ENCODE assay signal across 18 mouse cellular contexts in the genomic region with DNA sequence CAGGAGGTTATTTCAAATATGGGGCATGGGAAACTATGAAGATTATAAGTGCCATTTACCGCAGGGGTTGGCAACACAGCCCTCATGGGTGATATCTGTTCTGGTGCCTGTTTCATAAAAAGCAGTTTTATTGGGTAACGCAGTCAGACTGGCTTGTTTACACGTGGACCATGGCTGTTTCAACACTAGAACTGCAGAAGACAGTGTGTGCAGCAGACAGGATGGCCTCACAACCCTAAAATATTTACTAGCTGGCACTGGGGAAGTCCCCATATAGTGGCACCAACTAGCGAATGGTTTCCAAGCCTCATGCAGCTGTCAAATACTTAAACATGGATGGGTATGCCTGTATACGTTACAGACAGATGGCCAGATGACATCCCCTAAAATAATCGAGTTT.
DNase-seq lines count a peak whose midpoint lies in the region; ATAC-seq and TF ChIP-seq lines count a peak whose summit lies in the region.
"Had no signal": no experiment of that assay in that cellular context is flagged by ENCODE, and none has a peak within 500 bp of the region (broad histone marks: within the 10 kb centered on the region; RNA-seq: fewer than 3 reads in every experiment).

No protein-coding gene starts in this region.

- no peaks in the 10 kb centered on the region for H3K4me1 ChIP-seq in liver, adult 2 months (ENCODE audit: control insufficient read depth, insufficient read depth, low read length)
- H3K4me1 ChIP-seq: embryonic facial prominence, embryonic 10.5 days; forebrain, embryonic 13.5 days had no signal

- H3K27ac ChIP-seq in liver, adult 2 months (replicated peaks; ENCODE audit: insufficient read depth, low read depth, low read length), result no peak overlapping the region
- H3K27ac ChIP-seq: embryonic facial prominence, embryonic 10.5 days; forebrain, embryonic 13.5 days; hindbrain, embryonic 15.5 days had no signal

- TF ChIP-seq CTCF in liver, adult 2 months (IDR thresholded peaks at IDR 0.05; ENCODE audit: low read depth, low read length), result no peak

- H3K9ac ChIP-seq in liver, adult 2 months (ENCODE audit: low read depth, low read length), result no peak overlapping the region
- H3K9ac ChIP-seq: forebrain, embryonic 13.5 days; forebrain, postnatal 0 days; heart, embryonic 12.5 days; hindbrain, embryonic 15.5 days had no signal

- H3K36me3 ChIP-seq in liver, adult 2 months (ENCODE audit: control insufficient read depth, insufficient read depth, low read length), result no peaks in the 10 kb centered on the region
- H3K36me3 ChIP-seq: embryonic facial prominence, embryonic 10.5 days; hindbrain, embryonic 15.5 days had no signal

- no peak for TF ChIP-seq POLR2A in liver, adult 2 months (IDR thresholded peaks at IDR 0.05; ENCODE audit: extremely low read depth, insufficient read depth, low read length)

- peak; percentile 68 for ATAC-seq in granulocyte monocyte progenitor cell, adult 5-6 weeks (replicated peaks; ENCODE audit: poor library complexity, severe bottlenecking)
- ATAC-seq in frontal cortex, adult (ENCODE audit: low TSS enrichment), result no peak
- ATAC-seq: forebrain, embryonic 13.5 days; forebrain, postnatal 0 days had no signal

- H3K27me3 ChIP-seq in liver, adult 2 months (ENCODE audit: control insufficient read depth, insufficient read depth, low read length), result no peaks in the 10 kb centered on the region
- H3K27me3 ChIP-seq: forebrain, embryonic 13.5 days; heart, embryonic 12.5 days; hindbrain, embryonic 15.5 days had no signal

- DNase-seq in liver, adult 2 months (ENCODE audit: extremely low read depth, low read depth, low spot score), result peak; percentile 25
- DNase-seq in liver, result no peak
- peak; percentile 5 for DNase-seq in testis, postnatal 10 days (ENCODE audit: low spot score)
- DNase-seq in testis, postnatal 14 days (ENCODE audit: low spot score), result no peak
- DNase-seq in gastrocnemius, adult 8-10 months (ENCODE audit: low spot score in 2 of 2), result no peak
- DNase-seq: adrenal gland, postnatal 10 days; cerebellum, adult 11-12 months; cerebellum, adult 9-11 months; cerebellum, postnatal 36 days; forebrain, postnatal 0 days; gastrocnemius, postnatal 10 days; heart, postnatal 36 days had no signal

- H3K79me2 ChIP-seq in liver, adult 2 months (ENCODE audit: control insufficient read depth, insufficient read depth, low read length), result no peaks in the 10 kb centered on the region

- H3K4me3 ChIP-seq in liver, adult 2 months (ENCODE audit: insufficient read depth, low read depth, low read length), result no peak overlapping the region
- H3K4me3 ChIP-seq: embryonic facial prominence, embryonic 10.5 days; forebrain, embryonic 13.5 days; heart, embryonic 12.5 days; hindbrain, embryonic 15.5 days had no signal

- 62% methylated on average over 6 of the region's 6 CpGs for WGBS in liver, adult 2 months

Comparison
In these comparisons a context has a peak if more than half of its experiments do, and no peak if none do; other contexts are left out.
1. DNase-seq: peak in liver, adult 2 months (single experiment) and testis, postnatal 10 days (single experiment); none in liver (single experiment), testis, postnatal 14 days (single experiment) and gastrocnemius, adult 8-10 months (0 of 2).